Comparison of ENCODE assay signal across 8 mouse cellular contexts in the genomic region with DNA sequence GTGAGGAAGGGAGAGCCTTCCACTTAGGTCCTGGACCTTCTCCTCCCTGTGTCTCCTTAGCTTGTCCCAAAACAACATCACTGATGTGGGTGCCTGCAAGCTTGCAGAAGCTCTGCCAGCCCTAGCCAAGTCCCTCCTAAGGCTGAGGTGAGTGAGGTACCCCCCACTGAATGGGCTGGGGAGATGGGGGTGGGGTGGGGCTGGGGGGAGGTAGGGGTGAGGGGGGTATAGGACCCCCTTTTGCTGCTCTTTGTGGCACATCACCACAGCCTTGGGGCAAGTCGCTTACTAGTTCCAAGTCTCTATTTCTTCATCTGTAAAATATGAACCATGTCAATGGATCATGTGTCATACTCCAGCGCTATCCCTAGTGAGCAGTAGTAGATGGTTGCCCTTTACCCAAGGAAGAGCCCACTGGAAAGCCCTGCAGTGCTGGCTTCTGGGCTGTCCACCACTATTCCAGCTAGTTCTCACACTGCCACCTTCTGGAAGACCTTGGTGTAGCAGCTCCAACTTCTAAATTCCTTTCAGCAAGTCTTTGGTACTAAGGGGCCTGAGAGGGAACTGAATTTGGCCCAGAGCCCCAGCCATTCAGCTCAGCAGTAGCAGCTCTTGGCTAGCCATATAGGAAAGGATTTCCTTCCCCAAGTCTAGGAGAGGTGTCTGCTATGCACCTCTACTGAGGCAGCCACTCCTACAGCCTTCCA. TPM values are rescaled to one million over a fixed set of nuclear protein-coding genes. Genes with fewer than 3 reads are reported as not detected.
DNase-seq lines count a peak whose midpoint lies in the region; ATAC-seq lines count a peak whose summit lies in the region.

No protein-coding gene starts in this region.

- peak; percentile 47 for ATAC-seq in heart, embryonic 15.5 days (replicated peaks; ENCODE audit: insufficient number of reproducible peaks, insufficient read depth, low FRiP score, low read depth)

- no peak overlapping the region for H3K4me3 ChIP-seq in heart, embryonic 15.5 days

- no peak overlapping the region for H3K9ac ChIP-seq in heart, embryonic 15.5 days

- H3K4me1 ChIP-seq in heart, embryonic 15.5 days (replicated peaks), result peaks cover 4% of the 10 kb centered on the region

- DNase-seq in CD8-positive naive resting alpha-beta T cell, adult 2 months (ENCODE audit: low read depth in 2 of 2, low spot score in 2 of 2), result peak; percentile 42 to 52
- DNase-seq in adrenal gland, postnatal 4 days (ENCODE audit: low spot score in 2 of 2), result peak; percentile 52
- DNase-seq in fibroblast of lung, adult 2 months (ENCODE audit: low read depth), result peak; percentile 46
- peak; percentile 91 for DNase-seq in kidney, postnatal 10 days
- DNase-seq in lung, adult 18-20 months, result peak; percentile 68 to 78
- peak; percentile 84 for DNase-seq in ovary, postnatal 14 days (ENCODE audit: low spot score)
- DNase-seq in thymus, postnatal 25 days, result peak; percentile 69

- no peak overlapping the region for H3K4me2 ChIP-seq in heart, embryonic 15.5 days

- H3K36me3 ChIP-seq in heart, embryonic 15.5 days, result no peaks in the 10 kb centered on the region

- H3K27ac ChIP-seq in heart, embryonic 15.5 days, result no peak overlapping the region

- H3K27me3 ChIP-seq in heart, embryonic 15.5 days, result no peaks in the 10 kb centered on the region

- 41% methylated on average over 2 of the region's 2 CpGs for WGBS in heart, embryonic 15.5 days

- no peaks in the 10 kb centered on the region for H3K9me3 ChIP-seq in heart, embryonic 15.5 days (replicated peaks)

RNA-seq across cellular contexts. Expression of a gene that starts 21.8 kb away (rescaled TPM):
- 10 to 100 TPM; 21.8 to 23.0 TPM for total RNA-seq in adrenal gland, postnatal 4 days (2021)
- 15.0 and 19.7 TPM in 2 replicates for polyA plus RNA-seq in heart, embryonic 15.5 days (2015; fragmentation: Nextera tagmentation; extraction: Ambion mirVana)

RNA-seq across cellular contexts. Expression of a gene that starts 24.1 kb away (rescaled TPM):
- total RNA-seq in adrenal gland, postnatal 4 days (2021), result 10 to 100 TPM; 28.2 to 30.7 TPM
- 29.9 and 30.4 TPM in 2 replicates for polyA plus RNA-seq in heart, embryonic 15.5 days (2015; fragmentation: Nextera tagmentation; extraction: Ambion mirVana)

RNA-seq across cellular contexts. Expression of a gene that starts 41.2 kb away (rescaled TPM):
- under 1 TPM; 0.37 to 0.56 TPM for total RNA-seq in adrenal gland, postnatal 4 days (2021)
- polyA plus RNA-seq in heart, embryonic 15.5 days (2015; fragmentation: Nextera tagmentation; extraction: Ambion mirVana), result 0.53 and 2.4 TPM in 2 replicates
